Comparison of ENCODE assay signal across 15 mouse cellular contexts in the genomic region with DNA sequence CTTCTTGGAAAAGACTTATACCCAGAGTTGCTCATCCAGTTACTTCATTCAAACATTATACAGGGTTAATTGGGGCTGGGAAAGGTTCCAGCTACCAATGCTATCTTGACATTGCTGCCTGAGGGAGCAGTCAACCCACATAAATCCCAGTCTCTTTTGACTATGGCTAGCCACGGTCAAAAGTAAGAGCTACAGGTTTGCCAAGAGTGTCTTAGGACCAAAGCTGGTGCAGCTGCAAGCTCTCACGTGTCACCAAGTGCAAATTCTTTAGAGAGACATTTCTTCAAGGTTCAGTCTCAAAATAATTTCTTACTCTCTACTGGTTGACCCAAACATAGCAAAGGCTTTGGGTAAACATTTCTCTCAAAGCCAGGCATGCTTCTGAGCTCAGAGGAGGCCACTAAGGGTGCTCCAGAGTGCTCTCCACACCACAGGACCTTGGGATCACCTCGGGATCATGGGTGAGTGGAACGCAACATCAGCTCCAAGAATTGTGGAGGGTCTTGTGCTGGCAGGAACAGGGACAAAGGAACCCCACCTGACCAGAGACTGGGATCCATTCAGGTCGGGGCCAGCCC.
"Had no signal": no experiment of that assay in that cellular context is flagged by ENCODE, and none has a peak within 500 bp of the region (broad histone marks: within the 10 kb centered on the region; RNA-seq: fewer than 3 reads in every experiment).

No protein-coding gene starts in this region.

- H3K9ac ChIP-seq: limb, embryonic 12.5 days; liver, embryonic 14.5 days; midbrain, embryonic 12.5 days; neural tube, embryonic 13.5 days had no signal

- H3K4me3 ChIP-seq: limb, embryonic 12.5 days; midbrain, embryonic 12.5 days; neural tube, embryonic 13.5 days had no signal

- DNase-seq: kidney, adult 8-10 months; layer of hippocampus, adult 9-11 months; layer of hippocampus, postnatal 36 days; lung, adult 18-20 months; retina, postnatal 1 day; right cerebral cortex, postnatal 4 days; spleen, adult 18-20 months; thymus, adult 18-20 months; thymus, postnatal 14 days had no signal

- H3K27ac ChIP-seq: hindbrain, postnatal 0 days; limb, embryonic 12.5 days; liver, embryonic 14.5 days; midbrain, embryonic 12.5 days; neural tube, embryonic 13.5 days had no signal

- H3K36me3 ChIP-seq: limb, embryonic 12.5 days; midbrain, embryonic 12.5 days; neural tube, embryonic 13.5 days had no signal

- ATAC-seq: hindbrain, postnatal 0 days; midbrain, embryonic 16.5 days had no signal

- H3K27me3 ChIP-seq: limb, embryonic 12.5 days; neural tube, embryonic 13.5 days had no signal

- H3K4me1 ChIP-seq: limb, embryonic 12.5 days; midbrain, embryonic 12.5 days; neural tube, embryonic 13.5 days had no signal

- H3K9me3 ChIP-seq: limb, embryonic 12.5 days; midbrain, embryonic 12.5 days; neural tube, embryonic 13.5 days had no signal

- H3K4me2 ChIP-seq: limb, embryonic 12.5 days; midbrain, embryonic 12.5 days; neural tube, embryonic 13.5 days had no signal
